Mouse (Mus musculus) forebrain, embryonic 14.5 days (tissue): Measurements from ENCODE around the gene Myof. TPM values are rescaled to one million over a fixed set of nuclear protein-coding genes. Genes with fewer than 3 reads are reported as not detected.

Experiments used
- ATAC-seq: fragments of 200-750 bp; cut with Nextera tagmentation; 2 replicates; pipeline ENCODE4 v1.8.0; 2017; ENCODE audit warnings: mild to moderate bottlenecking, moderate library complexity
- DNase-seq: peaks from one replicate; pipeline ENCODE4 v3.0.0-alpha.2; 2015; ENCODE audit warnings: low spot score
- H3K27ac ChIP-seq: fragments of 300-500 bp; sonication (generic); 2 replicates; pipeline ENCODE4 v1.5.1; 2014; ENCODE audit warnings: low read depth, mild to moderate bottlenecking, control low read depth, low read length, moderate library complexity
- H3K27me3 ChIP-seq: fragments of 300-500 bp; sonication (generic); replicated peaks from 2 replicates; pipeline ENCODE4 v1.6.1; 2014; ENCODE audit warnings: low read length, control low read depth, mixed read lengths; ENCODE audit not compliant: control insufficient read depth, insufficient read depth
- H3K36me3 ChIP-seq: fragments of 300-500 bp; sonication (generic); 2 replicates; pipeline ENCODE4 v1.6.1; 2014; ENCODE audit warnings: low read length, control low read depth; ENCODE audit not compliant: control insufficient read depth, insufficient read depth
- H3K4me1 ChIP-seq: fragments of 300-500 bp; sonication (generic); 2 replicates; pipeline ENCODE4 v1.6.1; 2014; ENCODE audit warnings: antibody characterized with exemption, low read length, control low read depth; ENCODE audit not compliant: control insufficient read depth, insufficient read depth
- H3K4me2 ChIP-seq: fragments of 300-500 bp; sonication (generic); 2 replicates; pipeline ENCODE4 v1.6.1; 2014; ENCODE audit warnings: mild to moderate bottlenecking, control low read depth, low read length
- H3K4me3 ChIP-seq: fragments of 300-500 bp; sonication (generic); 2 replicates; pipeline ENCODE4 v1.5.1; 2014; ENCODE audit warnings: low read depth, low read length, control low read depth
- H3K9ac ChIP-seq: fragments of 300-500 bp; sonication (generic); 2 replicates; pipeline ENCODE4 v1.6.1; 2014; ENCODE audit warnings: mild to moderate bottlenecking, low read length, control low read depth, moderate library complexity
- H3K9me3 ChIP-seq: fragments of 300-500 bp; sonication (generic); replicated peaks from 2 replicates; pipeline ENCODE4 v1.6.1; 2016; ENCODE audit warnings: low read length, control low read depth, mixed read lengths; ENCODE audit not compliant: control insufficient read depth
- WGBS: fragments of 180-500 bp; shearing (Covaris S2); extraction: QIAGEN DNeasy Blood & Tissue Kit; methylation state at CpG from one replicate; pipeline ENCODE4 v1.1.7; 2014; 5-methylcytosine and 5-hydroxymethylcytosine counted together
- polyA plus RNA-seq: library from polyadenylated mRNA; unstranded; fragments of >200 nt; fragmentation: Nextera tagmentation; extraction: Ambion mirVana; gene quantifications from 2 replicates; pipeline ENCODE4 v1.2.1, GENCODE M21; 2014

The Myof gene
- polyA plus RNA-seq, 1 experiment from 2014 or later, result 1.4 TPM

GRCm38 (mm10) chr19:37909830-37910261, 133.5 kb downstream of the Myof start:
- Histone ChIP-seq H3K9ac (no peak overlapping the region), H3K36me3 (no peaks in the 10 kb centered on the region), H3K4me3 (no peak overlapping the region), H3K4me2 (no peak overlapping the region), H3K9me3 (no peaks in the 10 kb centered on the region), H3K4me1 (no peaks in the 10 kb centered on the region), H3K27ac (no peak overlapping the region), H3K27me3 (no peaks in the 10 kb centered on the region)
- peak; percentile 67 for ATAC-seq
- WGBS, result 34% methylated on average over 5 of the region's 5 CpGs
- peak; percentile 53 for DNase-seq

DNA sequence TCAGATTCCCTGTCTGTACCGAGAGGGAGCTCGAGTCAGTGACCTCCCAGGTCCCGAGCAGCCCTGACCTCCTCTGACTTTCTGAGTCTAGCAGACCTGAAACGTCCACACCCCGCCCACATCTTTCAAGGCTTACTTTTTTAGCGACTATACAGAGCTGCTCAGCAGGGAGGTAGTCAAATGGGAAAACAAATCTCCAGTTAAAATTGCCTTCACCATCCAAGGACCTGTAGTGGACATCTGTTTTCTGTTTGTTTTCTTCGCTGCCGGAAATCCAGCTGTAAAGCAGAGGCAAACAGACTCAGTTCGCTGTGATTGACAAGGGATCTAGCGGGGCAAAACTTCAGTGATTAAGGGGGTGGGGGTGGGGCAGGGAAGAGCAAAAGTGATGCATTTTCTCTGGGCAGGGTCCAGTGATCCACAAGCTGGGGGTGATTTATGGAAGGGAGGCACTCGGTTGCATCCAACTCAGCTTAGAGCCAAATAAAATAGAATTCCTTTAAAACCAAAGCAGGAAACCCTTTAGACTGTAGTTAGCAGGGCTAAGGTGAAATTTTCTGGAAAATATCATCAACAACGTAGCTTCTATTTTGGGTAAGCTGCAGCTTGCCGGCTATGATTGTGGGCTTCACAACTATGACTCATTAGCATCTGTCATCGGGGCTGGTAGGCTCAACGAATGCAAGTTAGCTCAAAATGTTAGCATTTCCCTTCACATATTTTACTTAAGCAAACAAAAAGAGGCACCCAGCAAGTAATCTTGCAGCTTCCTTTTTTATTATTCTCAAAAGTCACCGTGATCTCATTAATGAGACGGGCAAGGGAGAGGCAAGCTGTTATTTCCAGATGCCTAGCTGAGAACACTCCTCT, 135.7 kb downstream of the Myof start:
- peak; percentile 33 for DNase-seq
- no peak overlapping the region for H3K4me3 ChIP-seq
- H3K9ac ChIP-seq, result no peak overlapping the region
- no peak overlapping the region; the same call in 1 of the 2 replicates for H3K27ac ChIP-seq
- H3K27me3 ChIP-seq, result no peaks in the 10 kb centered on the region
- no peaks in the 10 kb centered on the region for H3K36me3 ChIP-seq
- 36% methylated on average over 17 of the region's 17 CpGs for WGBS
- no peak for ATAC-seq
- H3K4me2 ChIP-seq, result no peak overlapping the region
- H3K4me1 ChIP-seq, result no peaks in the 10 kb centered on the region
- H3K9me3 ChIP-seq, result no peaks in the 10 kb centered on the region

DNA sequence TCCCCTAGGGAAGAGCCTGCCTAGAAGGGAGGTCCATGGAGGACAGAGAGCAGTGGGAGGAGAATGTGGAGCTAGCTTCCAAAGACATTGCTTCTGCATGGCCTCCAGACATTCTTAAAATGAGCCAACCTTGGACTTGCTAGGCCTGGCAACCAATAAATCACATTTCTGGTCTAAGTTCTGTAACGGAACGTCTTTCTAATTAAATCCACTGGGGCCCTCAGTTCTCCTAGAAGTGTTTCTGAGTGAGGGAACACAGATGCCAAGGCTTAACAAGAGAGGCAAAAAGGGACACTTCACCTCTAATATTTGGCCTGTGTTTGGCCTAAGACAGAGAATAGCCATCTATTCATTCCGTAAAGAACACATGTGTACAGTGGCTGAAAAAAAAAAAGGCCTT, 136.5 kb downstream of the Myof start:
- no peak for ATAC-seq
- no peak overlapping the region for H3K4me3 ChIP-seq
- no peak overlapping the region for H3K4me2 ChIP-seq
- no peak overlapping the region for H3K9ac ChIP-seq
- no peaks in the 10 kb centered on the region for H3K4me1 ChIP-seq
- no peaks in the 10 kb centered on the region for H3K36me3 ChIP-seq
- H3K27me3 ChIP-seq, result no peaks in the 10 kb centered on the region
- DNase-seq, result no peak
- no peak overlapping the region for H3K27ac ChIP-seq
- WGBS, result 68% methylated on average over 3 of the region's 3 CpGs
- no peaks in the 10 kb centered on the region for H3K9me3 ChIP-seq

GRCm38 (mm10) chr19:37896081-37896480, 147.3 kb downstream of the Myof start:
- Histone ChIP-seq H3K27me3 (0 out of 2 replicates have a peak, but pooled peaks cover 2% of the 10 kb centered on the region), H3K4me3 (no peak overlapping the region), H3K36me3 (no peaks in the 10 kb centered on the region), H3K9me3 (no peaks in the 10 kb centered on the region), H3K4me1 (no peaks in the 10 kb centered on the region), H3K27ac (no peak overlapping the region), H3K9ac (no peak overlapping the region), H3K4me2 (no peak overlapping the region)
- ATAC-seq (no peak), DNase-seq (peak; percentile 26)
- WGBS, result 8% methylated on average over 7 of the region's 7 CpGs

DNA sequence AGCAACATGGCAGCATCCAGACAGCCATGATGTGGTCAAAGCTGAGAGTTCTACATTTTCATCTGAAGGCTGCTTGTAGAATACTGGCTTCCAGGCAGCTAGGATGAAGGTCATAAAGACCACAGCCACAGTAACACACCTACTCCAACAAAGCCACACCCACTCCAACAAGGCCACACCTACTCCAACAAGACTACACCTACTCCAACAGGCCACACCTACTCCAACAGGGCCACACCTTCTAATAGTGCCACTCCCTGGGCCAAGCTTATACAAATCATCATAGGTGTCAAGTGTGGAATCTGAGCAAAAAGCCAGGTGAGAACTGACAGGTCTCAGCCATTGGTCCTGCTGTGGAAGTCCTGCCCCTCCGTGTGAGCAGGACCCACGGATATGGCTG, 152.4 kb downstream of the Myof start:
- H3K36me3 ChIP-seq, result no peaks in the 10 kb centered on the region
- no peak overlapping the region for H3K4me2 ChIP-seq
- H3K27me3 ChIP-seq, result peaks cover 7% of the 10 kb centered on the region
- DNase-seq (no peak), ATAC-seq (no peak)
- H3K9ac ChIP-seq, result no peak overlapping the region
- no peak overlapping the region for H3K4me3 ChIP-seq
- no peaks in the 10 kb centered on the region for H3K4me1 ChIP-seq
- H3K9me3 ChIP-seq, result no peaks in the 10 kb centered on the region
- no peak overlapping the region for H3K27ac ChIP-seq
- 78% methylated on average over 2 of the region's 2 CpGs for WGBS

- H3K27me3 ChIP-seq, result peaks cover 38% of the 10 kb centered on the region
- H3K4me1 ChIP-seq, result no peaks in the 10 kb centered on the region
- H3K4me2 ChIP-seq, result peak overlapping the region; percentile 40
- H3K9me3 ChIP-seq, result no peaks in the 10 kb centered on the region
- H3K36me3 ChIP-seq, result no peaks in the 10 kb centered on the region
- WGBS, result 12% methylated on average over 15 of the region's 15 CpGs
- DNase-seq, result peak; percentile 88
- peak overlapping the region; percentile 8 for H3K4me3 ChIP-seq
- H3K9ac ChIP-seq, result no peak overlapping the region; the same call in 1 of the 2 replicates
- ATAC-seq, result peak; percentile 65
- H3K27ac ChIP-seq, result no peak overlapping the region
Measured at GRCm38 (mm10) chr19:37886355-37887120, 156.8 kb downstream of the Myof start.

GRCm38 (mm10) chr19:37881431-37882081, 161.8 kb downstream of the Myof start:
- 1% methylated on average over 9 of the region's 9 CpGs for WGBS
- Histone ChIP-seq H3K4me1 (peaks cover 8% of the 10 kb centered on the region; the same call in 1 of the 2 replicates), H3K9ac (no peak overlapping the region), H3K27ac (no peak overlapping the region), H3K4me2 (no peak overlapping the region), H3K36me3 (no peaks in the 10 kb centered on the region), H3K9me3 (no peaks in the 10 kb centered on the region), H3K27me3 (peaks cover 77% of the 10 kb centered on the region), H3K4me3 (no peak overlapping the region)
- ATAC-seq, result peak; percentile 52; the same call in 1 of the 2 replicates
- DNase-seq, result peak; percentile 61

DNA sequence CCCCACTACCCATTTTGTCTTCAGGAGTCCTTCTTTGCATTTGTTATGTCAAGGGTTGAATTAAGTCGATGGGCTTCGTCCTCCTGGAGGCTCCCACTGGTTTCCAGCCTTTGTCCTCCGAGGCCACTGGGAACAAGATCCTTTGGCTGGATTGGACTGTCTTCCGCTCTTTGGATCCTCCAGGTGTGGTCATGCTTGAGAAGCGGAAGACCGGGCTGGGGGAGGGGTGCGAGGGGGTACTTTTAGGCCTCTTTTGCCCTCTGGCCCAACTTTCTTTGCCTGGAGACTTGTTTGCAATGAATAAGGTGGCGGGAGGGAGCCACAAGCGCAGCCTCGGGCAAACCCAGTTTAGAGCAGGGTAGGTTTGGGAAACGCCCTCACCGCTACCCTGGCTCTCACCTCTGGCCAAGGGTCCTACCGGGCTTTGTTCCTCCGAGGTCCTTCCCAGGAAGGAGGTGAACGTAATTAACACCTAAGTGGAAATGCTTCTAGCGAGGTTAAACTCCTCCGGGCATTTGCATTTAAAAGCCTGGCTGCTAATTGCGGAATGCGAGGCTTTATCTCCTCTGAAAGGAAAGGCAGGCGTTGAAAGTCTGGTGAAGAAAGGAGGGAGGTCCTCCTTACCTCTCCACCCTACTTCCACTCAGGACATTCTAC, 165.7 kb downstream of the Myof start:
- no peak overlapping the region for H3K9ac ChIP-seq
- DNase-seq (peak; percentile 19), ATAC-seq (no peak)
- H3K9me3 ChIP-seq, result no peaks in the 10 kb centered on the region
- H3K4me2 ChIP-seq, result peak overlapping the region; percentile 36
- WGBS, result 2% methylated on average over 20 of the region's 20 CpGs
- no peak overlapping the region for H3K4me3 ChIP-seq
- no peak overlapping the region for H3K27ac ChIP-seq
- H3K27me3 ChIP-seq, result peaks cover 45% of the 10 kb centered on the region
- H3K4me1 ChIP-seq, result peaks cover 8% of the 10 kb centered on the region; the same call in 1 of the 2 replicates
- H3K36me3 ChIP-seq, result no peaks in the 10 kb centered on the region
